Mouse (Mus musculus) liver, embryonic 14.5 days (tissue): ENCODE data around the gene Psmc4. TPM values are rescaled to one million over a fixed set of nuclear protein-coding genes. Genes with fewer than 3 reads are reported as not detected.

Experiments used
- ATAC-seq: fragments of 200-750 bp; cut with Nextera tagmentation; 2 replicates; pipeline ENCODE4 v1.8.0; 2017; ENCODE audit warnings: moderate number of reproducible peaks, mild to moderate bottlenecking, moderate library complexity; ENCODE audit not compliant: insufficient read depth
- DNase-seq, 3 experiments: peaks; one replicate each; pipeline ENCODE4 v3.0.0-alpha.2; 2012 to 2013; ENCODE audit warnings: low read depth in 3 of 3, low spot score in 3 of 3
- H3K27ac ChIP-seq: fragments of 300-500 bp; sonication (generic); 2 replicates; pipeline ENCODE4 v1.5.1; 2014; ENCODE audit warnings: moderate library complexity, mild to moderate bottlenecking, control low read depth, inconsistent platforms
- H3K27me3 ChIP-seq: fragments of 300-500 bp; sonication (generic); 2 replicates; pipeline ENCODE4 v1.6.1; 2014; ENCODE audit warnings: mild to moderate bottlenecking, low read length, moderate library complexity; ENCODE audit not compliant: control insufficient read depth, insufficient read depth
- H3K36me3 ChIP-seq: fragments of 300-500 bp; sonication (generic); replicated peaks from 2 replicates; pipeline ENCODE4 v1.6.1; 2014; ENCODE audit warnings: low read depth; ENCODE audit not compliant: control insufficient read depth, insufficient read depth
- H3K4me1 ChIP-seq, 2 experiments: fragments of 200-500 bp in 1 of 2; fragments of 300-500 bp in 1 of 2; sonication (generic) in 1 of 2; replicated peaks; 2 replicates each; pipeline ENCODE4 v1.6.1; 2012 to 2014; ENCODE audit warnings: antibody characterized with exemption in 1 of 2, inconsistent platforms in 1 of 2, low read length in 1 of 2; ENCODE audit not compliant: control insufficient read depth in 2 of 2, insufficient read depth in 2 of 2
- H3K4me2 ChIP-seq: fragments of 300-500 bp; sonication (generic); 2 replicates; pipeline ENCODE4 v1.6.1; 2014; ENCODE audit warnings: low read depth, mild to moderate bottlenecking, control low read depth, moderate library complexity
- H3K4me3 ChIP-seq, 2 experiments: fragments of 200-500 bp in 1 of 2; fragments of 300-500 bp in 1 of 2; sonication (generic) in 1 of 2; 2 replicates each; pipeline ENCODE4 v1.5.1; 2012 to 2014; ENCODE audit warnings: low read depth in 2 of 2, low read length in 2 of 2, mild to moderate bottlenecking in 2 of 2, control low read depth in 1 of 2, inconsistent platforms in 1 of 2, moderate library complexity in 1 of 2; ENCODE audit not compliant: insufficient read depth in 1 of 2
- H3K9ac ChIP-seq: fragments of 300-500 bp; sonication (generic); replicated peaks from 2 replicates; pipeline ENCODE4 v1.6.1; 2014; ENCODE audit warnings: mild to moderate bottlenecking, control low read depth, moderate library complexity
- H3K9me3 ChIP-seq: fragments of 300-500 bp; sonication (generic); 2 replicates; pipeline ENCODE4 v1.6.1; 2016; ENCODE audit warnings: low read length, mixed read lengths; ENCODE audit not compliant: control insufficient read depth
- CTCF ChIP-seq: IDR thresholded peaks from 2 replicates; pipeline ENCODE4 v1.5.1; 2016; ENCODE audit warnings: antibody characterized with exemption, low read depth, control low read depth
- EP300 ChIP-seq: IDR thresholded peaks from 2 replicates; pipeline ENCODE4 v1.6.1; 2016; ENCODE audit warnings: antibody characterized with exemption, low read depth
- WGBS: fragments of 180-500 bp; shearing (Covaris S2); extraction: QIAGEN DNeasy Blood & Tissue Kit; methylation state at CpG from one replicate; pipeline ENCODE4 v1.1.7; 2014; ENCODE audit not compliant: insufficient replicate concordance; 5-methylcytosine and 5-hydroxymethylcytosine counted together
- polyA plus RNA-seq, 2 experiments: library from polyadenylated mRNA; depleted of rRNA in 1 of 2; stranded (reverse) in 1 of 2; unstranded in 1 of 2; fragments of >200 nt; fragmentation: Nextera tagmentation in 1 of 2; extraction: Ambion mirVana in 1 of 2; gene quantifications; 2 replicates each; pipeline versions ENCODE4 v1.2.1 to v1.2.3; 2012 to 2014

Psmc4 gene
- polyA plus RNA-seq, 2 experiments, result 94.9 to 126 TPM

DNA sequence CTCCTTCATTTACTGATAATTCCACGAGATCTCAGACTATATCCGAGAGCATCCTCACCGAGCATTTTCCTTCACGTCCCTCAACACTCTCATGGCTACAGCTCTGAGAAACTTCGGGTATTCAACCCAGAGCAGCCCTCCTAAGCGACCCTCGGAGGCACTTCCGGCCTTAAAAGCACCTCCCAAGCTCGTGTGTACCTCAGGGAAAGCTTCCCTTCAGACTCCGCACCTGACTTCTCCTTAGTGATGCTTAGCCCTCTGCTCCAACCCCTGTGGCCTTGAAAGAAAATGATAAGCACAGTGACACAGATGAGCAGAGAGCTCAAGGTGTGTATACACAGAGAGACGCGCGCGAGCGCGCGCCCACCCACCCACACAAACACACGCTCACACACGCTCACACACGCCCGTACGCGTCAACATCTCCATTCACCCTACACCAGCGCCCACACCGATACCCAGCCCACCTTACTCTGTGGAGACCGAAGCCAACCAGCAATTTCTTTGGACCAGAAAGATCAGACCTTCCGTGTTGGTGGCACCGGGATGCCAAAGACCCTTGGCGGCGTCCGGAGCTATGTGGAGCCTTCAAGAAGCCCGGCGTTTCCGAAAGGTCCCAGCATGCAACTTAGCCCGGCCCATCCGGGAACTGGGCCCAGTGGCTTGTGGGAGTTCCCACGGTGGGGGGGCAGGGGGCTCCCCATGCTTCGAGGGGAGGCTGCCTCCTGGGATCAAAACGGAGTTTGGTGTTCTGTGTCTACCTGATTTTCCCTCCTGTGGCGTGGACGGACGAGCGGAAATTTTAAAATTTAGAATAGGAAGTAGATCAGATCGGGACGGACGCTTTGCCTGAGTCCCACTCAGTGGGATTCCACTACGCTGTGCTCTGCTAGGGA, 36.1 kb downstream of the Psmc4 start, which contains the start of gene Zfp850:
Gene Zfp850 (minus strand): TSS at position 567 of the 896 bp plus-strand sequence.
- no peaks in the 10 kb centered on the region for H3K9me3 ChIP-seq
- H3K4me3 ChIP-seq, result peak within 1 kb of the TSS; percentile 83 to 97
- peak within 1 kb of the TSS; percentile 87 for H3K4me2 ChIP-seq
- WGBS, result under 1% methylated on average over 47 of the region's 47 CpGs
- H3K27ac ChIP-seq, result no peak within 1 kb of the TSS
- ATAC-seq (peak; percentile 79), DNase-seq (peak; percentile 45 to 58 (median 46))
- H3K9ac ChIP-seq, result peak within 1 kb of the TSS; percentile 84
- no peaks in the 10 kb centered on the region for H3K36me3 ChIP-seq
- TF ChIP-seq CTCF (no peak), EP300 (no peak)
- peaks cover 3 to 4% of the 10 kb centered on the region in 2 experiments for H3K4me1 ChIP-seq
- H3K27me3 ChIP-seq, result no peaks in the 10 kb centered on the region

DNA sequence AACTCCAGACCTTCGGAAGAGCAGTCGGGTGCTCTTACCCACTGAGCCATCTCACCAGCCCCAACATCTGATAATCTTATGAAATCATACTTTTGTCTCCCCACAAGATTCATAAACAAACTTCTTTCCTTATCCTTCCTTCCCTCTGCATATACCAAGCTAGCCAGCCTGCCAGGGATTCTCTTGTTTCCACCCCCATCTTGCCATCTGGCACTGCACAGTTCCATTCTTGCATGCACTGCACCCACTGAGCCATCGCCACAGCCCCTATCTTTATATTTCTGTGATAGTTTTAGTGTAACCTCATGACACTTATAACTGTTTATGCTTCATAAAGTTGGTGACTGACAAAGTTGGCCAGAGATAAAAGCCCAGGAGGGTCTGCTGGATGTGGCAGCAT, 39.6 kb downstream of the Psmc4 start:
- no peak for ATAC-seq

More for the DNA sequence above, 39.6 kb downstream of the Psmc4 start:
- Histone ChIP-seq H3K4me3 (no peak overlapping the region), H3K36me3 (peaks cover 9% of the 10 kb centered on the region), H3K9ac (no peak overlapping the region), H3K9me3 (no peaks in the 10 kb centered on the region), H3K27ac (no peak overlapping the region), H3K4me2 (no peak overlapping the region), H3K27me3 (no peaks in the 10 kb centered on the region), H3K4me1 (peaks cover 3 to 4% of the 10 kb centered on the region in 2 experiments)
- 82% methylated on average over 3 of the region's 3 CpGs for WGBS
- TF ChIP-seq EP300 (no peak), CTCF (no peak)
- no peak for DNase-seq

Other genes starting within 250 kb of the Psmc4 start
- gene Zfp626, start 242.9 kb downstream of the Psmc4 start, polyA plus RNA-seq (2012; rRNA removed), result 0.50 and 0.90 TPM in 2 replicates
- gene Zfp626, start 242.9 kb downstream of the Psmc4 start, polyA plus RNA-seq (2014; fragmentation: Nextera tagmentation; extraction: Ambion mirVana), result 0.55 and 0.71 TPM in 2 replicates
- gene Zfp59, start 211.5 kb downstream of the Psmc4 start, polyA plus RNA-seq (2012; rRNA removed), result 0.42 and 0.68 TPM in 2 replicates
- 1.5 and 1.9 TPM in 2 replicates for gene Zfp59, start 211.5 kb downstream of the Psmc4 start, polyA plus RNA-seq (2014; fragmentation: Nextera tagmentation; extraction: Ambion mirVana)
- 0.35 and 0.59 TPM in 2 replicates for gene Zfp607a, start 192.6 kb downstream of the Psmc4 start, polyA plus RNA-seq (2012; rRNA removed)
- gene Zfp607a, start 192.6 kb downstream of the Psmc4 start, polyA plus RNA-seq (2014; fragmentation: Nextera tagmentation; extraction: Ambion mirVana), result 0.66 and 0.84 TPM in 2 replicates
- gene Zfp974, start 120.6 kb downstream of the Psmc4 start, polyA plus RNA-seq (2012; rRNA removed), result 0.30 and 0.55 TPM in 2 replicates
- 0.80 and 0.91 TPM in 2 replicates for gene Zfp974, start 120.6 kb downstream of the Psmc4 start, polyA plus RNA-seq (2014; fragmentation: Nextera tagmentation; extraction: Ambion mirVana)
- 0.83 and 1.3 TPM in 2 replicates for gene Zfp780b, start 70.9 kb downstream of the Psmc4 start, polyA plus RNA-seq (2012; rRNA removed)
- gene Zfp780b, start 70.9 kb downstream of the Psmc4 start, polyA plus RNA-seq (2014; fragmentation: Nextera tagmentation; extraction: Ambion mirVana), result 2.4 and 2.6 TPM in 2 replicates
- gene Zfp850, start 36.0 kb downstream of the Psmc4 start, polyA plus RNA-seq (2012; rRNA removed), result 0.69 and 0.94 TPM in 2 replicates
- gene Zfp850, start 36.0 kb downstream of the Psmc4 start, polyA plus RNA-seq (2014; fragmentation: Nextera tagmentation; extraction: Ambion mirVana), result 2.3 and 2.4 TPM in 2 replicates
- not detected in 2 replicates for gene Fcgbp, start 21.1 kb upstream of the Psmc4 start, polyA plus RNA-seq (2012; rRNA removed)
- gene Fcgbp, start 21.1 kb upstream of the Psmc4 start, polyA plus RNA-seq (2014; fragmentation: Nextera tagmentation; extraction: Ambion mirVana), result not detected in 2 replicates
- not detected in 2 replicates for gene 9530053A07Rik, start 79.4 kb upstream of the Psmc4 start, polyA plus RNA-seq (2012; rRNA removed)
- not detected in 2 replicates for gene 9530053A07Rik, start 79.4 kb upstream of the Psmc4 start, polyA plus RNA-seq (2014; fragmentation: Nextera tagmentation; extraction: Ambion mirVana)
- gene Fbl, start 119.6 kb upstream of the Psmc4 start, polyA plus RNA-seq (2012; rRNA removed), result 135 and 219 TPM in 2 replicates
- 24.4 and 29.7 TPM in 2 replicates for gene Fbl, start 119.6 kb upstream of the Psmc4 start, polyA plus RNA-seq (2014; fragmentation: Nextera tagmentation; extraction: Ambion mirVana)
- 2.7 and 3.6 TPM in 2 replicates for gene Dyrk1b, start 129.4 kb upstream of the Psmc4 start, polyA plus RNA-seq (2012; rRNA removed)
- 1.9 and 2.5 TPM in 2 replicates for gene Dyrk1b, start 129.4 kb upstream of the Psmc4 start, polyA plus RNA-seq (2014; fragmentation: Nextera tagmentation; extraction: Ambion mirVana)
- gene Eid2, start 217.8 kb upstream of the Psmc4 start, polyA plus RNA-seq (2012; rRNA removed), result 1.3 and 2.3 TPM in 2 replicates
- gene Eid2, start 217.8 kb upstream of the Psmc4 start, polyA plus RNA-seq (2014; fragmentation: Nextera tagmentation; extraction: Ambion mirVana), result 0.38 and 1.1 TPM in 2 replicates
- gene Eid2b, start 227.6 kb upstream of the Psmc4 start, polyA plus RNA-seq (2012; rRNA removed), result 1.5 and 1.7 TPM in 2 replicates
- 1.4 and 2.1 TPM in 2 replicates for gene Eid2b, start 227.6 kb upstream of the Psmc4 start, polyA plus RNA-seq (2014; fragmentation: Nextera tagmentation; extraction: Ambion mirVana)
- not detected in 2 replicates for gene Selenov, start 241.1 kb upstream of the Psmc4 start, polyA plus RNA-seq (2012; rRNA removed)
- gene Selenov, start 241.1 kb upstream of the Psmc4 start, polyA plus RNA-seq (2014; fragmentation: Nextera tagmentation; extraction: Ambion mirVana), result not detected in 2 replicates